Mouse (Mus musculus): ENCODE measurements around the gene Ppp6r3.
"Not testable (repeated sequence)": the region's sequence is repeated elsewhere in the genome, so short reads cannot be mapped to it uniquely, and the experiment has no call there.

Gene Ppp6r3

DNA sequence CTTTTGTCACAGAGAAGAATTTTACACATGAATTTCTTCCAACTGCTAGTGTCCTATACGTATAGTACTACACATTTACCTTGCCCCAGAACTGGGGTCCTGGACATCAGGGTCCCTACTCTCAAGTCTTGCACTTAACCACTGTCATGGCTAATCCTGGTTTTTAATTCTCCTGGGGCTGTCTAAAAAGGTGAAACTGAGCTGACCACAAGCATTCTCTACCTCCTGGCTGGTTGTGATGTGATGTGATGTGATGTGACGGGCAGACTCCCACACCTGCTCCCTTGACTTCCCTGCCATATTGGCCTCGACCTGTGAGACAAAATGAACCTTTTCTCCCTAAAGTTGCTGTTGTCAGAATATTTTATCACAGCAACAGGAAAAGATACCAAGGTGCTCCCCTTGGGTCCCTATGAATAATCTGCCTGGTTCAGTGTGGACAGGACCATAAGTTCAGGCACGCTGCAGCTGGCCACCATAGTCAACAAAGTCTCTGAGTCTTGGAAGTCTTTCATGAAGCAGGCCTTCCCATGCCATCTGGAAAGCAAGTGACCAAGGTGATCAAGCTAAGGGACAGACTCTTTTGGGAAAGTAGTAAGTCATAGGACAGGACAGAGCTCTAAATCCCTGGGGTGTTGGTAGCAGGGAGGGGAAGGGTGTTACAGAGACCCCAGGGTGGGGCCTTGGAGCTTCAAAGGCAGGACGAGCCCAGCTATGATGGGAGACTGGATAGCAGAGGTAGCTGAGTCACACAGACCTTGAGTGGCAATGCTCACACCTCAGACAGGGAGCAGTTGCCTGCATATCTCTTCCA, 1.1 kb upstream of the Ppp6r3 start:
- no peak for DNase-seq (ENCODE audit: low read depth, low spot score)

GRCm38 (mm10) chr19:3575276-3575631, 295 bp downstream of the Ppp6r3 start:
- no peak for DNase-seq (ENCODE audit: low read depth, low spot score)

GRCm38 (mm10) chr19:3574593-3575094, 905 bp downstream of the Ppp6r3 start:
- peak; percentile 54 for DNase-seq (ENCODE audit: low read depth, low spot score)

- DNase-seq (ENCODE audit: low read depth, low spot score), result no peak
Observed at GRCm38 (mm10) chr19:3564309-3564708, 11.2 kb downstream of the Ppp6r3 start.

DNA sequence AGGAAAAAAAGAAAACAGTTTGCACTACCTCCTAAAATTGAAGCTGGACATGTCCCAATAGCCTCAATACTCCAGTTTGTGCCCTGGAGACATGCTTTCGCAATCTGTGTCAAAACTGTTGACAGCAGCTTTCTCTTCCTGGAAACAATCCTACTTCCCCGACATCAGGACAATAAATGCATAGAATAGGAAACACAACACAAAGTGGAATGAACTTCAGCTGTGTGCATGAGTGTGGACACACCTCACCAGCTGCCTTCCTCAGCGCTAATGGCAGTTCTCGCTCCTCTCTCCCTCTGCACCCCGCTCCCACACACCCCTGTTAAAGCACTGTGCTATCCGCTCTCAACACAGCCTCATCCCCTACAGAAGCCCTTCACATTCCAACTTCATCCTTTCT, 12.8 kb downstream of the Ppp6r3 start:
- DNase-seq (ENCODE audit: low read depth, low spot score), result no peak

DNA sequence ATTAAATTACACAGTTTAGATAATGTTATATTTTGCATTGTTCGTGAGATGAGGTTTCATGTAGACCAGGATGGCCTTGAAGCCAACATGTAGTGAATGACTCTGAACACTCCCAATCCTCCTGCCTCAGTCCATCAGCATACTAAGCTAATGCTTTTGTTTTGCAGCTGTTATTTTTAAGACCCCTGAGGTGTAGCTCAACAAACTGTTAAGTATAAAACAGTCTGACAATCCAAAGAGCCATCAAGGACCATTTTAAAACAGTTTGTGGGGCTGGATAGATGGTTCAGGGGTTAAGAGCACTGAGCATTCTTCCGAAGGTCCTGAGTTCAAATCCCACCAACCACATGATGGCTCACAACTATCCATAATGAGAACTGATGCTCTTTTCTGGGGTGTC, 13.3 kb downstream of the Ppp6r3 start:
- no peak for DNase-seq (ENCODE audit: low read depth, low spot score)

DNA sequence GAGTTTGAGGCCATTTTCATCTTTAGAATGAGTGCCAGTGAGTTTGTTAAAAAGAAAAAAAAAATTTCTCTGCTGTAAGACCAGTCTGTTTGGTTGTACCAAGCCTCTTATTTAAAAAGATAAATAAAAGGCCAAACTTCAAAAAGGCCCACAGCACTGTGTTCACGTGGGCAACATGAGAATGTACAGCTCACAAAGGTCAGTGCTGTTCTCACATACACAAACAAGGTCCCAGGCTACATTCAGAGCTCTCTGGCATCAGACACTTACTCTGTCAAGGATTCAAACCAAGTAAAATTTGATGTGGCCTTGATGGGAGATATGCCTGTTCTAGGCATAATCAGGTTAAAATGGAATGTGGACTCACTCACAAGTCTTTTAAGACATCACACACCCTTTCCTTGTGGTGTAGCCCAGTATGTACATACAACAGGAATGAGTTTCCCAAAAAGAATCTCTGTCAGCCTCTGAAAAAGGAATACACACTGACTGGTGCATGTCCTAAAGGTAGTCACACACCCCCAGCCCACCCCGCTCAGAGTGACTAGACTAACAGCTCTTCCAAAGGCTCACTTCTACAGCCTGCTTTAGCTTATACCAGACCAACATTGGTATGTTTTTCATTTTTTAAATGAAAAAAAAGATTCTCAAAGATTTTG, 19.3 kb downstream of the Ppp6r3 start:
- DNase-seq (ENCODE audit: low read depth, low spot score), result no peak

GRCm38 (mm10) chr19:3554785-3555184, 20.8 kb downstream of the Ppp6r3 start:
- DNase-seq (ENCODE audit: low read depth, low spot score), result no peak

DNA sequence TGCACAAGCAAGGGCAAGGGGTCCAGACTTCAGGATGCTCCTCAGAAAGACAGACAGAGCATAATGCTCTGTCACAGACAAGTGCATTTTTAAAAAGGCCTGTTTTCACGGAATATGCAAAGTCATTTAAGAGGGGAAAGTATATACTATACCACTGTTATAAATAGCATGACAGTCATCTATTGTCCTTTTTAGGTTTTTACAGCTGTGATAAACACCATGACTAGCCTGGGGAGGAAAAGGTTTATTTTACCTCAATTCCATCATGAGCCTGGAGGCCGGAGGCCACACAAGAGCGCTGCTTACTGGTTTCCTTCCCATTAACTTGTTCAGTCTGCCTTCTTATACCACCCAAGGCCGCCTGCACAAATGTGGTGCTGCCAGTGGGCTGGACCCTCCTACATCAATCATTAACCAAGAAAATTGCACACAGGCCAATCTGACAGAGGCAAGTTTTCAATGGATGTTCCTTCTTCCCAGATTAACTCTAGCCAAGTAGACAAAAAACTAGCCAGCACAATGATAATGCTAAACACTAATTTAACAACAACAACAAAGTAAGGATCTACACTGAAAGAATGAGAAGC, 23.9 kb downstream of the Ppp6r3 start:
- DNase-seq (ENCODE audit: low read depth, low spot score), result no peak

- DNase-seq (ENCODE audit: low read depth, low spot score), result no peak
Observed at GRCm38 (mm10) chr19:3550101-3550500, 25.4 kb downstream of the Ppp6r3 start.

GRCm38 (mm10) chr19:3549263-3549662, 26.3 kb downstream of the Ppp6r3 start:
- DNase-seq (ENCODE audit: low read depth, low spot score), result no peak

DNA sequence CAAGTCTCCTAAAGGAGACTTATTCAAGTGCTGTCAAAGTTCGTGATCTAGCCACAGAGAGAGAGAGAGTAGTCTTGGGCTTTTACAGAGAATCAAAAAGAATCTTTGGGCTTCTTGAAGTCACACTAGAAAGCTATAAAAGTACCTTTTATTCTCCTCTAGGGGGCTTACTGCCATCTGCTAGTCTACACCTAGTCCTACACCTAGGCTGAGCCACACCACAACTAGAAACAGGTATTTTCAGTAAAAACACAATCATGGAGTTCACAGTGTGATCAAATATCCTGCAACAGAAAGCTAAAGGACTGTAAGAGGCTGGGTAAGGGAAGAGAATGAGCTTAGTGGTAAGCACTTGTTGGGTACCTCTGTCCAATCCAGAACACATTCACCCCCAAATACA, 27.2 kb downstream of the Ppp6r3 start:
- DNase-seq (ENCODE audit: low read depth, low spot score), result no peak

- DNase-seq (ENCODE audit: low read depth, low spot score), result no peak
Observed at GRCm38 (mm10) chr19:3544995-3545394, 30.6 kb downstream of the Ppp6r3 start.

GRCm38 (mm10) chr19:3542591-3542990, 33.0 kb downstream of the Ppp6r3 start:
- no peak for DNase-seq (ENCODE audit: low read depth, low spot score)

DNA sequence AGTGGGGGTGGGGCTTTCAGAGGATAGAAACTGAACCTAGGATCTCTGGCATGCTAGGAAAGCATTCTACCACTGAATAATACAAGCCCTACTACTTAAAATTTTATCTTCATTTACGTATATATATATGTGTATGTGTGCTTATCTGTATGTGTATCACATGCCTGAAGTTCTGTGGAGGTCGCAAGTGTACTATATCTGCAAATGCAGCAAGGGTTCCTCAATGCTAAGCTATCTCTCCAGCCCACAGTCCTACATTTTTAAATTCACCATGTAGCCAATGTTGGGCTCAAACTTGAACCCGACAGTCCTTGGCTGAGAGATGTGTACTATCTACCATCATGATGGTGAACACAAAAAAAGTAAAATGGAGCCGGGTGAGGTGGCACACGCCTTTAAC, 34.6 kb downstream of the Ppp6r3 start:
- no peak for DNase-seq (ENCODE audit: low read depth, low spot score)

- no peak for DNase-seq (ENCODE audit: low read depth, low spot score)
Observed at GRCm38 (mm10) chr19:3540254-3540653, 35.3 kb downstream of the Ppp6r3 start.

- DNase-seq (ENCODE audit: low read depth, low spot score), result no peak
Observed at GRCm38 (mm10) chr19:3539456-3539855, 36.1 kb downstream of the Ppp6r3 start.

DNA sequence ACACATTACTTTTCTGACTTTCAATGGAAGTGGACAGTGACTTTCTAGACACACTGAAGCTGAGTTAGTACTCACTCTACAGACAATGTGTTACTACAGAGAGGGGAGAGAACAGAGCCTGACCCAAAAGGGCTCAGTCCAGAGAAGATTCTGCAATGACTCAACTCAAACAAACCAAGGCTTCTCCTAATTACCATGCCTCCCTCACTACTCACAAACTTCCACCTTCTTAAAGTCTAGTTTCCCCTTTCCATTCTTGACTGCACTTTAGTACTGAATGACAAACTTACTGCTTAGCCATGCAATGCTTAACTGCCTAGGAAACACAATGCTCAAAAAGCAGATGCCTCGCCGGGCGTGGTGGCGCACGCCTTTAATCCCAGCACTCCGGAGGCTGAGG, 37.9 kb downstream of the Ppp6r3 start:
- DNase-seq (ENCODE audit: low read depth, low spot score), result peak; percentile 72

GRCm38 (mm10) chr19:3534945-3535344, 40.6 kb downstream of the Ppp6r3 start:
- peak; percentile 59 for DNase-seq (ENCODE audit: low read depth, low spot score)

DNA sequence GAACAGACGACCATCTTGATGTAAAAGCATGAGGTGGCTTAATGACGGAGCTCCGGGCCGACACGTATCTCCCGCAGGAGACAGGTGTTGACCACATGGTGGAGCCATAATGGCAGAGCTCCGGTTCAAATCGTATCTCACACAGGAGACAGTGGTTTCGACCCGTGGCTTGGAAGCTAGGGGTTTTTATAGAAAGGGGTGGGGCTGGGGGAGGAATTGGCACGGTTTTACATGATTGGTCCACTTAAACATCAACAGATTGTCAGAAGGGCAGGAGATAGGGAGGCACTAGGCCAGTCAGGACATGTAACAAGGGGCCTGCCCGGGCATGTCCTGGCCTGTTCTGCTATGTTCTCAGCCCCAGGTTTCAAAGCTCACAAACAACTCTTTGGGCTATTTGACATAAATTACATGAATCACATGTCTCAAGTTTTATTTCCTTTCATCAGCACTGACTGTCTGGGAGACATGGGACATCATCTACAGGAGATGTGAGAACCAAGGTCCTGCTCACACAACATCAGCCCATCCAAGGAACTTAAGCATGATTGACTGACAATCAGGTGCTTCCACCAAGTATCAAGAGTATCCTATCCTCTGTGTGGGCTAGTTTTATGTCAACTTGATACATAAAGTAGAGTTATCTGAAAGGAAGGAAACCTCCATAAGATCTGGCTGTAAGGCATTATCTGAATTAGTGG, 42.1 kb downstream of the Ppp6r3 start:
- DNase-seq (ENCODE audit: low read depth, low spot score), result not testable (repeated sequence)

- DNase-seq (ENCODE audit: low read depth, low spot score), result no peak
Observed at GRCm38 (mm10) chr19:3532717-3533260, 42.8 kb downstream of the Ppp6r3 start.

DNA sequence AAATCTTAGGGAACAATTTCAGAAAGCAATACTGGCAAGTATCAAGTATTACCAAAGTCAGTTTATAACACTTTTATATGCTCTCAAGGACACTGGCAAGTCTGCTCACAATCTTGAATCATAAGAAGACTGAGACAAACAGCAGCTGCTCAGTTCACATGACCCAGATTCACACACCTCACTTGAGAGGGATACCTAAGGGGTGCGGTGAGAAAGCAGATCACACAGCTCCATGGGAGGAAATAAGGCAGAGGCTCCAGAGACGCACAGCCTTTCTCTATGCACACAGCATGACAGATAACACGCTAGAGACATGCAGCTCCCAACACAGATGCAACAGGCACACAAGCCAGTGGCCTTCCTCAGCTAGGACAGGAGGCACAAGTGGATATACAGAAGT, 45.8 kb downstream of the Ppp6r3 start:
- DNase-seq (ENCODE audit: low read depth, low spot score), result no peak
